Mouse (Mus musculus) neural tube, embryonic 11.5 days (tissue): Measurements from ENCODE around the gene Jkamp. TPM values are rescaled to one million over a fixed set of nuclear protein-coding genes. Genes with fewer than 3 reads are reported as not detected.
A peak's percentile ranks its signal among the peaks of the same experiment; 100 is the strongest.

Source experiments
- ATAC-seq: fragments of 200-750 bp; cut with Nextera tagmentation; 2 replicates; pipeline ENCODE4 v1.8.0; 2017; ENCODE audit warnings: moderate number of reproducible peaks, mild to moderate bottlenecking, moderate TSS enrichment, moderate library complexity; ENCODE audit not compliant: insufficient read depth, low FRiP score, low TSS enrichment
- DNase-seq: peaks from one replicate; pipeline ENCODE4 v3.0.0-alpha.2; 2015; ENCODE audit warnings: low spot score
- H3K27ac ChIP-seq: fragments of 300-500 bp; sonication (generic); 2 replicates; pipeline ENCODE4 v1.5.1; 2014; ENCODE audit warnings: low read depth, mild to moderate bottlenecking, low read length
- H3K27me3 ChIP-seq: fragments of 300-500 bp; sonication (generic); 2 replicates; pipeline ENCODE4 v1.6.1; 2014; ENCODE audit warnings: mild to moderate bottlenecking, low read length, mixed read lengths; ENCODE audit not compliant: control insufficient read depth, insufficient read depth
- H3K36me3 ChIP-seq: fragments of 300-500 bp; sonication (generic); 2 replicates; pipeline ENCODE4 v1.6.1; 2014; ENCODE audit warnings: mild to moderate bottlenecking, low read length, moderate library complexity, mixed read lengths; ENCODE audit not compliant: control insufficient read depth, insufficient read depth
- H3K4me1 ChIP-seq: fragments of 300-500 bp; sonication (generic); 2 replicates; pipeline ENCODE4 v1.6.1; 2014; ENCODE audit warnings: low read length, mixed read lengths; ENCODE audit not compliant: control insufficient read depth, insufficient read depth
- H3K4me2 ChIP-seq: fragments of 300-500 bp; sonication (generic); 2 replicates; pipeline ENCODE4 v1.6.1; 2014; ENCODE audit warnings: low read depth, mild to moderate bottlenecking, moderate library complexity
- H3K4me3 ChIP-seq: fragments of 300-500 bp; sonication (generic); 2 replicates; pipeline ENCODE4 v1.5.1; 2014; ENCODE audit warnings: low read depth, low read length
- H3K9ac ChIP-seq: fragments of 300-500 bp; sonication (generic); 2 replicates; pipeline ENCODE4 v1.6.1; 2014; ENCODE audit warnings: mild to moderate bottlenecking, low read length
- H3K9me3 ChIP-seq: fragments of 300-500 bp; sonication (generic); 2 replicates; pipeline ENCODE4 v1.6.1; 2016; ENCODE audit warnings: low read length; ENCODE audit not compliant: control insufficient read depth
- WGBS: fragments of 180-500 bp; shearing (Covaris S2); extraction: QIAGEN DNeasy Blood & Tissue Kit; methylation state at CpG from one replicate; pipeline ENCODE4 v1.1.7; 2014; 5-methylcytosine and 5-hydroxymethylcytosine counted together
- polyA plus RNA-seq: library from polyadenylated mRNA; unstranded; fragments of >200 nt; fragmentation: Nextera tagmentation; extraction: Ambion mirVana; gene quantifications from 2 replicates; pipeline ENCODE4 v1.2.1, GENCODE M21; 2014

The Jkamp gene
- polyA plus RNA-seq, 1 experiment from 2014 or later: 71.4 TPM

- H3K4me3 ChIP-seq: no peak overlapping the region
- no peaks in the 10 kb centered on the region for H3K27me3 ChIP-seq
- H3K9me3 ChIP-seq: no peaks in the 10 kb centered on the region
- no peaks in the 10 kb centered on the region for H3K36me3 ChIP-seq
- 34% methylated on average over 18 of the region's 18 CpGs for WGBS
- H3K27ac ChIP-seq: no peak overlapping the region
- peak overlapping the region; percentile 15; the same call in 1 of the 2 replicates for H3K4me2 ChIP-seq
- ATAC-seq (no peak), DNase-seq (no peak)
- H3K4me1 ChIP-seq: no peaks in the 10 kb centered on the region; the same call in 1 of the 2 replicates
- H3K9ac ChIP-seq: no peak overlapping the region
Measured at GRCm38 (mm10) chr12:72082370-72082769, 3.0 kb upstream of the Jkamp start.

GRCm38 (mm10) chr12:72083265-72083664 is 2.1 kb upstream of the Jkamp start:
- no peak for ATAC-seq
- Histone ChIP-seq H3K9me3 (no peaks in the 10 kb centered on the region), H3K4me2 (no peak overlapping the region), H3K4me1 (peaks cover 3% of the 10 kb centered on the region; the same call in 1 of the 2 replicates), H3K4me3 (no peak overlapping the region), H3K27me3 (no peaks in the 10 kb centered on the region), H3K9ac (no peak overlapping the region), H3K36me3 (no peaks in the 10 kb centered on the region), H3K27ac (no peak overlapping the region)
- no peak for DNase-seq
- 86% methylated on average over 9 of the region's 9 CpGs for WGBS

- Histone ChIP-seq H3K27ac (peak overlapping the region; percentile 86), H3K9ac (peak overlapping the region; percentile 79), H3K27me3 (no peaks in the 10 kb centered on the region), H3K4me1 (peaks cover 3% of the 10 kb centered on the region; the same call in 1 of the 2 replicates), H3K4me2 (peak overlapping the region; percentile 79), H3K36me3 (no peaks in the 10 kb centered on the region), H3K4me3 (peak overlapping the region; percentile 69), H3K9me3 (no peaks in the 10 kb centered on the region)
- WGBS: 4% methylated on average over 46 of the region's 46 CpGs
- DNase-seq: peak; percentile 53
- 0 out of 2 replicates have a peak, but pooled peaks have one; percentile 0 for ATAC-seq
Measured at GRCm38 (mm10) chr12:72084261-72085023, 947 bp upstream of the Jkamp start.

DNA sequence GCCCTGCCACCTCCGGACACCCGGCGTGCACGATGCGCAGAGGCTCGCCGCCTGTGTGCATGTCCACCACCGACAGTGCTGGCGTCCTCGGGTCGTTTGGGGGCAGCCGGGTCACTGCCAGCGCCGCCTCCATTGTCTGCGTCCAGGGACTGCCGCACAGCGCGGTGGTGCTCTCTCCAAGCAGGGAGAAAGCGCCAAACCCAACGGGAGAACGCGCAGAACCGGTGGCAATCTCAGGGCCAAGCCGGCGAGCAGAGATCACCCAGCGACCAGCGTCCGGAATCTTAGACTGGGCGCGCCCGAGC is 413 bp upstream of the Jkamp start:
- H3K27me3 ChIP-seq: no peaks in the 10 kb centered on the region
- H3K9me3 ChIP-seq: no peaks in the 10 kb centered on the region
- peak; percentile 59 for ATAC-seq
- no peak for DNase-seq
- peak overlapping the region; percentile 79 for H3K4me2 ChIP-seq
- H3K9ac ChIP-seq: peak overlapping the region; percentile 79
- no peaks in the 10 kb centered on the region for H3K36me3 ChIP-seq
- H3K4me1 ChIP-seq: peaks cover 3% of the 10 kb centered on the region; the same call in 1 of the 2 replicates
- peak overlapping the region; percentile 86 for H3K27ac ChIP-seq
- peak overlapping the region; percentile 69 for H3K4me3 ChIP-seq
- under 1% methylated on average over 31 of the region's 31 CpGs for WGBS

- peak overlapping the region; percentile 93 for H3K9ac ChIP-seq
- no peaks in the 10 kb centered on the region for H3K9me3 ChIP-seq
- peaks cover 3% of the 10 kb centered on the region; the same call in 1 of the 2 replicates for H3K4me1 ChIP-seq
- no peaks in the 10 kb centered on the region for H3K27me3 ChIP-seq
- no peaks in the 10 kb centered on the region for H3K36me3 ChIP-seq
- ATAC-seq: no peak
- DNase-seq: no peak
- H3K27ac ChIP-seq: peak overlapping the region; percentile 97
- WGBS: 2% methylated on average over 18 of the region's 18 CpGs
- H3K4me2 ChIP-seq: peak overlapping the region; percentile 67
- H3K4me3 ChIP-seq: peak overlapping the region; percentile 69
Measured at GRCm38 (mm10) chr12:72086166-72086825, 907 bp downstream of the Jkamp start.

DNA sequence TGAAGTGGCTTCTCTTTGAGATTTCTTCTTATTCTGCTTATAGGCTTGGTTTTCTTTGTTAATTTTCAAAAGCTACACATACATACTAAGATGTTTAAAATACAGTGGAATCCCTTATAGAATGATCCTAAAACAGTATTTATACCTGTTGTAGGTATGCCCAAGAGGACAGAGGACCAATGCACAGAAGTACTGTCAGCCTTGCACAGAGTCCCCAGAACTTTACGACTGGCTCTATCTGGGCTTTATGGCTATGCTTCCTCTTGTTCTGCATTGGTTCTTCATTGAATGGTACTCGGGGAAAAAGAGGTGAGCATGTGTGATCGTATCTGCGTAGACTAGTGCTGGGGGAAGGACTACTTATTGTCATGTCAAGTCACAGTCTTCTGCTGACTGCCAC is 4.4 kb downstream of the Jkamp start:
- ATAC-seq (no peak), DNase-seq (no peak)
- H3K9ac ChIP-seq: no peak overlapping the region
- H3K4me2 ChIP-seq: no peak overlapping the region
- H3K9me3 ChIP-seq: no peaks in the 10 kb centered on the region
- 0 out of 2 replicates have a peak, but pooled peaks cover 3% of the 10 kb centered on the region for H3K4me1 ChIP-seq
- WGBS: 81% methylated on average over 4 of the region's 4 CpGs
- H3K4me3 ChIP-seq: no peak overlapping the region
- H3K27ac ChIP-seq: no peak overlapping the region
- no peaks in the 10 kb centered on the region for H3K27me3 ChIP-seq
- peaks cover 2% of the 10 kb centered on the region; the same call in 1 of the 2 replicates for H3K36me3 ChIP-seq

DNA sequence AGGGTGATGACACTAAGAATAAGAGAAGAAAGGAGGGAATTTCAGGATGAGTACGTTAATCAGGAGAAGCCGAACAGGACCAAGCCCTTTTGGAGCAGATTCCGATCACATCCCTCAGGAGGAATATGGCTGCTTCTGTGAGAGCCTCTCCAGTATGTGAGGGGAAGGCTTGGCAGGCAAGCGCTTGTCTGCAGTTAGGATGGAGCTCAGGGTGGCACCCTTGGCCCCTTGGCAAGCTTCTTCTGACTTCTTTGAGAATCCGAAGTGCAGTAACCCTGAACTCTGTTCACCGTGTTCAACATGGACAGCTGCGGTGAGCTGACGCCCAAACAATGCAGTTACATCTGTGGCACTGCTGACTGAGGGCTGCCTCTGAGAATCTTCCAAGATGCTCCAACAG is 11.6 kb downstream of the Jkamp start:
- Histone ChIP-seq H3K9ac (no peak overlapping the region), H3K4me3 (no peak overlapping the region), H3K36me3 (peaks cover 17% of the 10 kb centered on the region), H3K4me1 (no peaks in the 10 kb centered on the region), H3K27ac (no peak overlapping the region), H3K27me3 (no peaks in the 10 kb centered on the region), H3K9me3 (no peaks in the 10 kb centered on the region), H3K4me2 (no peak overlapping the region)
- DNase-seq (no peak), ATAC-seq (no peak)
- WGBS: 93% methylated on average over 8 of the region's 8 CpGs

- H3K4me2 ChIP-seq: no peak overlapping the region
- H3K36me3 ChIP-seq: peaks cover 5% of the 10 kb centered on the region; the same call in 1 of the 2 replicates
- DNase-seq (no peak), ATAC-seq (no peak)
- H3K9ac ChIP-seq: no peak overlapping the region
- H3K27me3 ChIP-seq: no peaks in the 10 kb centered on the region
- WGBS: 90% methylated on average over 6 of the region's 6 CpGs
- no peaks in the 10 kb centered on the region for H3K9me3 ChIP-seq
- no peak overlapping the region for H3K4me3 ChIP-seq
- H3K27ac ChIP-seq: no peak overlapping the region
- no peaks in the 10 kb centered on the region for H3K4me1 ChIP-seq
Measured at GRCm38 (mm10) chr12:72102776-72103175, 17.4 kb downstream of the Jkamp start.
